Mouse (Mus musculus) limb, embryonic 14.5 days (tissue): ENCODE results near the gene Klk6. TPM values are rescaled to one million over a fixed set of nuclear protein-coding genes. Genes with fewer than 3 reads are reported as not detected.

Experiments used
- ATAC-seq: fragments of 200-750 bp; cut with Nextera tagmentation; 2 replicates; pipeline ENCODE4 v1.8.0; 2017; ENCODE audit warnings: low read depth, moderate number of reproducible peaks, moderate TSS enrichment; ENCODE audit not compliant: low FRiP score
- DNase-seq: peaks from one replicate; pipeline ENCODE4 v3.0.0-alpha.2; 2015; ENCODE audit warnings: low spot score
- H3K27ac ChIP-seq: fragments of 300-500 bp; sonication (generic); replicated peaks from 2 replicates; pipeline ENCODE4 v1.5.1; 2014; ENCODE audit warnings: low read depth, mild to moderate bottlenecking, low read length, moderate library complexity, mixed read lengths
- H3K27me3 ChIP-seq: fragments of 300-500 bp; sonication (generic); 2 replicates; pipeline ENCODE4 v1.6.1; 2014; ENCODE audit warnings: low read length, mixed read lengths; ENCODE audit not compliant: control insufficient read depth, insufficient read depth
- H3K36me3 ChIP-seq: fragments of 300-500 bp; sonication (generic); 2 replicates; pipeline ENCODE4 v1.6.1; 2014; ENCODE audit warnings: mild to moderate bottlenecking, low read length, moderate library complexity, mixed read lengths; ENCODE audit not compliant: control insufficient read depth, insufficient read depth
- H3K4me1 ChIP-seq: fragments of 300-500 bp; sonication (generic); 2 replicates; pipeline ENCODE4 v1.6.1; 2014; ENCODE audit warnings: antibody characterized with exemption, low read length, mixed read lengths; ENCODE audit not compliant: control insufficient read depth, insufficient read depth
- H3K4me2 ChIP-seq: fragments of 300-500 bp; sonication (generic); replicated peaks from 2 replicates; pipeline ENCODE4 v1.6.1; 2014; ENCODE audit warnings: low read depth, mild to moderate bottlenecking, low read length, moderate library complexity; ENCODE audit not compliant: severe bottlenecking
- H3K4me3 ChIP-seq: fragments of 300-500 bp; sonication (generic); replicated peaks from 2 replicates; pipeline ENCODE4 v1.5.1; 2014; ENCODE audit warnings: low read length
- H3K9ac ChIP-seq: fragments of 300-500 bp; sonication (generic); 2 replicates; pipeline ENCODE4 v1.6.1; 2014; ENCODE audit warnings: mild to moderate bottlenecking, low read depth, low read length, moderate library complexity; ENCODE audit not compliant: severe bottlenecking
- H3K9me3 ChIP-seq: fragments of 300-500 bp; sonication (generic); 2 replicates; pipeline ENCODE4 v1.6.1; 2016; ENCODE audit warnings: low read length; ENCODE audit not compliant: control insufficient read depth
- POLR2A ChIP-seq: fragments of 200-500 bp; IDR thresholded peaks from 2 replicates; pipeline ENCODE4 v1.8.0; 2012; ENCODE audit warnings: inconsistent platforms, mild to moderate bottlenecking, moderate library complexity, borderline replicate concordance; ENCODE audit not compliant: insufficient read depth, insufficient read length; ENCODE audit errors: extremely low read depth
- WGBS: fragments of 180-500 bp; shearing (Covaris S2); extraction: QIAGEN DNeasy Blood & Tissue Kit; methylation state at CpG from one replicate; pipeline ENCODE4 v1.1.7; 2014; 5-methylcytosine and 5-hydroxymethylcytosine counted together
- polyA plus RNA-seq, 2 experiments: library from polyadenylated mRNA; depleted of rRNA in 1 of 2; stranded (reverse) in 1 of 2; unstranded in 1 of 2; fragments of >200 nt; fragmentation: Nextera tagmentation in 1 of 2; extraction: Ambion mirVana in 1 of 2; gene quantifications; 2 replicates each; pipeline versions ENCODE4 v1.2.1 to v1.2.3; 2012 to 2014

Klk6 gene
- polyA plus RNA-seq, 2 experiments, result not detected

DNA sequence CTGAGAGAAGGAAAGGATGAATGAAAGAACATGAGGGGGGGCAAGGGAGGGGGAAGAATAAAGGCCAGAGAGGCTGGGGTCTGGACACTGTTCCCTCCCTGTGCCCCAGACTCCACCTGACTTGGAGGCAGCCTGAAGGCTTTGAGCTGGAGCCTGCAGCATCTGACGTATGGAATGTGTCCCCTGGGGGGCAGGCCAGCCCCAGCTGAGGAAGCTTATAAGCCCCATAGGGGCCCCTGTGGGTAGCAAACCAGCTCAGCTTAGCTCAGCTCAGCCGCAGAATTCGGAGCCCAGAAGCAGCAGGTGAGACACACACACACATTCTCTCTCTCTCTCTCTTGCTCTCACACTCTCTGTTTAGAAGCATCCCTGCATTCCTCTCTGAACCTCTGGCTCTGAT lies 56.6 kb downstream of the Klk6 start, which contains the start of gene Klk4:
Gene Klk4 (plus strand): TSS at position 249 of the 400 bp plus-strand sequence.
- no peak for TF ChIP-seq POLR2A
- no peaks in the 10 kb centered on the region for H3K9me3 ChIP-seq
- H3K27ac ChIP-seq, result no peak within 1 kb of the TSS
- H3K27me3 ChIP-seq, result no peaks in the 10 kb centered on the region
- 0 out of 2 replicates have a peak, but pooled peaks cover 4% of the 10 kb centered on the region for H3K4me1 ChIP-seq
- 5% methylated on average over 3 of the region's 3 CpGs for WGBS
- no peak within 1 kb of the TSS for H3K4me3 ChIP-seq
- DNase-seq (no peak), ATAC-seq (no peak)
- no peaks in the 10 kb centered on the region for H3K36me3 ChIP-seq
- H3K4me2 ChIP-seq, result no peak within 1 kb of the TSS
- H3K9ac ChIP-seq, result no peak within 1 kb of the TSS

Other genes with a start within 250 kb of the Klk6 start
- 5.8 and 6.7 TPM in 2 replicates for gene Zfp719, start 244.9 kb upstream of the Klk6 start, polyA plus RNA-seq (2012; rRNA removed)
- 13.1 and 16.0 TPM in 2 replicates for gene Zfp719, start 244.9 kb upstream of the Klk6 start, polyA plus RNA-seq (2014; fragmentation: Nextera tagmentation; extraction: Ambion mirVana)
- 0.04 and 0.11 TPM in 2 replicates for gene Zfp819, start 217.3 kb upstream of the Klk6 start, polyA plus RNA-seq (2012; rRNA removed)
- 0.19 TPM in 1 of 2 replicates, not detected in the other for gene Zfp819, start 217.3 kb upstream of the Klk6 start, polyA plus RNA-seq (2014; fragmentation: Nextera tagmentation; extraction: Ambion mirVana)
- not detected in 2 replicates for gene Ceacam18, start 189.8 kb upstream of the Klk6 start, polyA plus RNA-seq (2012; rRNA removed)
- gene Ceacam18, start 189.8 kb upstream of the Klk6 start, polyA plus RNA-seq (2014; fragmentation: Nextera tagmentation; extraction: Ambion mirVana), result not detected in 2 replicates
- gene Siglece, start 164.3 kb upstream of the Klk6 start, polyA plus RNA-seq (2012; rRNA removed), result 0.65 and 1.1 TPM in 2 replicates
- 0.55 and 1.1 TPM in 2 replicates for gene Siglece, start 164.3 kb upstream of the Klk6 start, polyA plus RNA-seq (2014; fragmentation: Nextera tagmentation; extraction: Ambion mirVana)
- 13.4 and 15.8 TPM in 2 replicates for gene Ctu1, start 152.5 kb upstream of the Klk6 start, polyA plus RNA-seq (2012; rRNA removed)
- 11.2 and 12.0 TPM in 2 replicates for gene Ctu1, start 152.5 kb upstream of the Klk6 start, polyA plus RNA-seq (2014; fragmentation: Nextera tagmentation; extraction: Ambion mirVana)
- gene Klk14, start 134.1 kb upstream of the Klk6 start, polyA plus RNA-seq (2012; rRNA removed), result 0.14 and 0.20 TPM in 2 replicates
- gene Klk14, start 134.1 kb upstream of the Klk6 start, polyA plus RNA-seq (2014; fragmentation: Nextera tagmentation; extraction: Ambion mirVana), result not detected in 2 replicates
- 1.7 and 1.8 TPM in 2 replicates for gene Klk13, start 111.9 kb upstream of the Klk6 start, polyA plus RNA-seq (2012; rRNA removed)
- gene Klk13, start 111.9 kb upstream of the Klk6 start, polyA plus RNA-seq (2014; fragmentation: Nextera tagmentation; extraction: Ambion mirVana), result 2.9 and 3.7 TPM in 2 replicates
- not detected in 2 replicates for gene Klk12, start 55.6 kb upstream of the Klk6 start, polyA plus RNA-seq (2012; rRNA removed)
- not detected in 2 replicates for gene Klk12, start 55.6 kb upstream of the Klk6 start, polyA plus RNA-seq (2014; fragmentation: Nextera tagmentation; extraction: Ambion mirVana)
- 3.5 and 3.8 TPM in 2 replicates for gene Klk11, start 49.9 kb upstream of the Klk6 start, polyA plus RNA-seq (2012; rRNA removed)
- gene Klk11, start 49.9 kb upstream of the Klk6 start, polyA plus RNA-seq (2014; fragmentation: Nextera tagmentation; extraction: Ambion mirVana), result 1.6 and 3.4 TPM in 2 replicates
- gene Klk10, start 43.5 kb upstream of the Klk6 start, polyA plus RNA-seq (2012; rRNA removed), result 6.8 and 7.4 TPM in 2 replicates
- 7.5 and 7.8 TPM in 2 replicates for gene Klk10, start 43.5 kb upstream of the Klk6 start, polyA plus RNA-seq (2014; fragmentation: Nextera tagmentation; extraction: Ambion mirVana)
- 0.14 and 0.21 TPM in 2 replicates for gene Klk9, start 32.6 kb upstream of the Klk6 start, polyA plus RNA-seq (2012; rRNA removed)
- 0.21 and 0.53 TPM in 2 replicates for gene Klk9, start 32.6 kb upstream of the Klk6 start, polyA plus RNA-seq (2014; fragmentation: Nextera tagmentation; extraction: Ambion mirVana)
- gene Klk8, start 26.9 kb upstream of the Klk6 start, polyA plus RNA-seq (2012; rRNA removed), result 12.6 and 18.4 TPM in 2 replicates
- gene Klk8, start 26.9 kb upstream of the Klk6 start, polyA plus RNA-seq (2014; fragmentation: Nextera tagmentation; extraction: Ambion mirVana), result 30.5 and 34.7 TPM in 2 replicates
- 0.14 and 0.21 TPM in 2 replicates for gene Klk7, start 13.2 kb upstream of the Klk6 start, polyA plus RNA-seq (2012; rRNA removed)
- gene Klk7, start 13.2 kb upstream of the Klk6 start, polyA plus RNA-seq (2014; fragmentation: Nextera tagmentation; extraction: Ambion mirVana), result 0.12 TPM in 1 of 2 replicates, not detected in the other
- gene Klk5, start 17.5 kb downstream of the Klk6 start, polyA plus RNA-seq (2012; rRNA removed), result 0.40 and 0.55 TPM in 2 replicates
- 0.80 and 2.7 TPM in 2 replicates for gene Klk5, start 17.5 kb downstream of the Klk6 start, polyA plus RNA-seq (2014; fragmentation: Nextera tagmentation; extraction: Ambion mirVana)
- 0.09 and 0.12 TPM in 2 replicates for gene Klk4, start 56.7 kb downstream of the Klk6 start, polyA plus RNA-seq (2012; rRNA removed)
- gene Klk4, start 56.7 kb downstream of the Klk6 start, polyA plus RNA-seq (2014; fragmentation: Nextera tagmentation; extraction: Ambion mirVana), result not detected in 2 replicates
- gene Klk15, start 109.2 kb downstream of the Klk6 start, polyA plus RNA-seq (2012; rRNA removed), result not detected in 2 replicates
- gene Klk15, start 109.2 kb downstream of the Klk6 start, polyA plus RNA-seq (2014; fragmentation: Nextera tagmentation; extraction: Ambion mirVana), result not detected in 2 replicates
- gene Klk1b8, start 126.2 kb downstream of the Klk6 start, polyA plus RNA-seq (2012; rRNA removed), result not detected in 2 replicates
- not detected in 2 replicates for gene Klk1b8, start 126.2 kb downstream of the Klk6 start, polyA plus RNA-seq (2014; fragmentation: Nextera tagmentation; extraction: Ambion mirVana)
- not detected in 2 replicates for gene Klk1b1, start 142.3 kb downstream of the Klk6 start, polyA plus RNA-seq (2012; rRNA removed)
- not detected in 2 replicates for gene Klk1b1, start 142.3 kb downstream of the Klk6 start, polyA plus RNA-seq (2014; fragmentation: Nextera tagmentation; extraction: Ambion mirVana)
- not detected in 2 replicates for gene Klk1b9, start 151.6 kb downstream of the Klk6 start, polyA plus RNA-seq (2012; rRNA removed)
- gene Klk1b9, start 151.6 kb downstream of the Klk6 start, polyA plus RNA-seq (2014; fragmentation: Nextera tagmentation; extraction: Ambion mirVana), result not detected in 2 replicates
- gene Klk1b11, start 171.4 kb downstream of the Klk6 start, polyA plus RNA-seq (2012; rRNA removed), result not detected in 2 replicates
- not detected in 2 replicates for gene Klk1b11, start 171.4 kb downstream of the Klk6 start, polyA plus RNA-seq (2014; fragmentation: Nextera tagmentation; extraction: Ambion mirVana)
- 0.05 and 0.20 TPM in 2 replicates for gene Klk1b26, start 187.7 kb downstream of the Klk6 start, polyA plus RNA-seq (2012; rRNA removed)
- 0.14 and 0.36 TPM in 2 replicates for gene Klk1b26, start 187.7 kb downstream of the Klk6 start, polyA plus RNA-seq (2014; fragmentation: Nextera tagmentation; extraction: Ambion mirVana)
- not detected in 2 replicates for gene Klk1b27, start 227.8 kb downstream of the Klk6 start, polyA plus RNA-seq (2012; rRNA removed)
- not detected in 2 replicates for gene Klk1b27, start 227.8 kb downstream of the Klk6 start, polyA plus RNA-seq (2014; fragmentation: Nextera tagmentation; extraction: Ambion mirVana)